ENCODE assay signal across 24 mouse cellular contexts in the genomic region with DNA sequence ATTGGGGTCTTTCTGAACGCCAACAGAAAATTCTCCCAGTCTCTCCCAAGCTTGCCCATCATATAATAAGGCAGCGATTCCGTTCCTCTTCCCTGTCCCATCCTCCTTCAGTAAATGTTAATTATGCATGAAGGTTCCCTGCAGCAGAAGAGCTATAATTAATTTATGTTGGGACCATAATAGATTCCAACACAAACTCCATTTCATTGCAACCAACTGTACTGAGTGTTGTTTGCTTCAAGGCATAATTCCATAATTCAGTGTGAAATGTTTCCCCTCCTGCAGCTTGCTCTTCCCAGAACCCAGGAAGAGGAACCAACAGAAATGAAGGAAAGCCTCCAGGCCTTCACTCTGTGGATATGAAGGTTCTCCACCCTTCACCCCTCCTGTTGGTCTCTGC.
A peak's percentile ranks its signal among the peaks of the same experiment; 100 is the strongest.
DNase-seq lines count a peak whose midpoint lies in the region; ATAC-seq and TF ChIP-seq lines count a peak whose summit lies in the region.
"Had no signal": no experiment of that assay in that cellular context is flagged by ENCODE, and none has a peak within 500 bp of the region (broad histone marks: within the 10 kb centered on the region; RNA-seq: fewer than 3 reads in every experiment).

No protein-coding gene starts in this region.

- DNase-seq in forebrain, postnatal 0 days: no peak
- DNase-seq in forebrain, embryonic 11.5 days (ENCODE audit: low spot score): no peak
- peak; percentile 49 for DNase-seq in brain, adult 2 months (ENCODE audit: low read depth, low spot score)
- peak; percentile 39 for DNase-seq in telencephalon, adult 2 months (ENCODE audit: low read depth, low spot score)
- DNase-seq in liver, postnatal 0 days: no peak
- DNase-seq: adrenal gland, adult 8-10 months; adrenal gland, postnatal 14 days; adrenal gland, postnatal 36 days; B cell, adult 2 months; cerebellum, adult 11-12 months; cerebellum, adult 2 months; cerebellum, adult 9-10 months; cerebellum, postnatal 10 days; cerebellum, postnatal 25 days had no signal

- H3K9ac ChIP-seq in forebrain, postnatal 0 days: no peak overlapping the region
- no peak overlapping the region for H3K9ac ChIP-seq in forebrain, embryonic 11.5 days (ENCODE audit: low read length)
- H3K9ac ChIP-seq in liver, postnatal 0 days (replicated peaks): no peak overlapping the region
- H3K9ac ChIP-seq: embryonic facial prominence, embryonic 12.5 days; forebrain, embryonic 12.5 days had no signal

- H3K4me2 ChIP-seq in forebrain, postnatal 0 days (ENCODE audit: low read depth): no peak overlapping the region
- no peak overlapping the region for H3K4me2 ChIP-seq in forebrain, embryonic 11.5 days (ENCODE audit: low read depth, low read length, severe bottlenecking)
- H3K4me2 ChIP-seq in liver, postnatal 0 days (ENCODE audit: low read depth, low read length): no peak overlapping the region
- H3K4me2 ChIP-seq: embryonic facial prominence, embryonic 12.5 days; forebrain, embryonic 12.5 days had no signal

- H3K27me3 ChIP-seq in forebrain, postnatal 0 days (ENCODE audit: insufficient read depth, low read length): no peaks in the 10 kb centered on the region
- no peaks in the 10 kb centered on the region for H3K27me3 ChIP-seq in forebrain, embryonic 11.5 days (ENCODE audit: control insufficient read depth, insufficient read depth, low read length)
- H3K27me3 ChIP-seq in liver, postnatal 0 days (ENCODE audit: insufficient read depth, low read length): no peaks in the 10 kb centered on the region
- H3K27me3 ChIP-seq: CH12.LX; embryonic facial prominence, embryonic 12.5 days; forebrain, embryonic 12.5 days; Patski had no signal

- WGBS in forebrain, postnatal 0 days: 72% methylated on average over 3 of the region's 3 CpGs
- WGBS in forebrain, embryonic 11.5 days: 90% methylated on average over 3 of the region's 3 CpGs
- 70% methylated on average over 3 of the region's 3 CpGs for WGBS in liver, postnatal 0 days (ENCODE audit: insufficient replicate concordance)

- no peak overlapping the region for H3K27ac ChIP-seq in forebrain, postnatal 0 days (ENCODE audit: low read depth, low read length)
- H3K27ac ChIP-seq in forebrain, embryonic 11.5 days (ENCODE audit: low read depth, low read length): no peak overlapping the region
- H3K27ac ChIP-seq in liver, postnatal 0 days (ENCODE audit: low read depth): no peak overlapping the region
- H3K27ac ChIP-seq: embryonic facial prominence, embryonic 10.5 days; embryonic facial prominence, embryonic 12.5 days; forebrain, embryonic 12.5 days had no signal

- no peak overlapping the region for H3K4me3 ChIP-seq in forebrain, postnatal 0 days (ENCODE audit: low read depth, low read length)
- no peak overlapping the region for H3K4me3 ChIP-seq in forebrain, embryonic 11.5 days (ENCODE audit: low read depth, low read length)
- no peak overlapping the region for H3K4me3 ChIP-seq in liver, postnatal 0 days (ENCODE audit: low read depth, low read length)
- H3K4me3 ChIP-seq: embryonic facial prominence, embryonic 10.5 days; embryonic facial prominence, embryonic 12.5 days; forebrain, embryonic 12.5 days had no signal

- no peaks in the 10 kb centered on the region for H3K4me1 ChIP-seq in forebrain, postnatal 0 days (ENCODE audit: insufficient read depth)
- no peaks in the 10 kb centered on the region for H3K4me1 ChIP-seq in forebrain, embryonic 11.5 days (replicated peaks; ENCODE audit: control insufficient read depth, insufficient read depth, low read length)
- no peaks in the 10 kb centered on the region for H3K4me1 ChIP-seq in liver, postnatal 0 days (ENCODE audit: insufficient read depth)
- H3K4me1 ChIP-seq: embryonic facial prominence, embryonic 10.5 days; embryonic facial prominence, embryonic 12.5 days; forebrain, embryonic 12.5 days had no signal

- no peak for TF ChIP-seq EP300 in liver, postnatal 0 days (IDR thresholded peaks at IDR 0.05; ENCODE audit: low read depth)

- H3K9me3 ChIP-seq in forebrain, postnatal 0 days (ENCODE audit: low read length): no peaks in the 10 kb centered on the region
- H3K9me3 ChIP-seq in forebrain, embryonic 11.5 days (ENCODE audit: control insufficient read depth, low read length): no peaks in the 10 kb centered on the region
- no peaks in the 10 kb centered on the region for H3K9me3 ChIP-seq in liver, postnatal 0 days (ENCODE audit: low read length)
- H3K9me3 ChIP-seq: embryonic facial prominence, embryonic 10.5 days; embryonic facial prominence, embryonic 12.5 days; forebrain, embryonic 12.5 days; G1E had no signal

- TF ChIP-seq CTCF in forebrain, postnatal 0 days (IDR thresholded peaks at IDR 0.05; ENCODE audit: low read depth): no peak
- TF ChIP-seq CTCF in liver, postnatal 0 days (IDR thresholded peaks at IDR 0.05; ENCODE audit: low read depth): no peak

- H3K36me3 ChIP-seq in forebrain, postnatal 0 days (ENCODE audit: insufficient read depth): no peaks in the 10 kb centered on the region
- no peaks in the 10 kb centered on the region for H3K36me3 ChIP-seq in forebrain, embryonic 11.5 days (ENCODE audit: control insufficient read depth, insufficient read depth, low read length)
- H3K36me3 ChIP-seq in liver, postnatal 0 days (replicated peaks; ENCODE audit: insufficient read depth, low read length): no peaks in the 10 kb centered on the region
- H3K36me3 ChIP-seq: embryonic facial prominence, embryonic 10.5 days; embryonic facial prominence, embryonic 12.5 days; forebrain, embryonic 12.5 days; G1E had no signal

- peak; percentile 55 for ATAC-seq in forebrain, postnatal 0 days
- ATAC-seq in forebrain, embryonic 11.5 days (replicated peaks; ENCODE audit: low FRiP score): no peak
- no peak for ATAC-seq in liver, postnatal 0 days
- ATAC-seq: activated CD4-positive, CD25-positive, alpha-beta regulatory T cell, adult 4 months; CD4-positive, CD25-positive, alpha-beta regulatory T cell, adult 4 months; forebrain, embryonic 14.5 days; forebrain, embryonic 16.5 days; Patski had no signal

Comparison
In these comparisons a context has a peak if more than half of its experiments do, and no peak if none do; other contexts are left out.
1. DNase-seq: peak in brain, adult 2 months (single experiment) and telencephalon, adult 2 months (single experiment); none in forebrain, postnatal 0 days (single experiment), forebrain, embryonic 11.5 days (single experiment) and liver, postnatal 0 days (single experiment).